Mouse (Mus musculus) kidney, embryonic 14.5 days (tissue): ENCODE measurements at regions not wholly inside any gene's neighbourhood (a gene's known extent, or its start where the extent isn't known, plus 50 kb on each side); places are given as distances from the start of the nearest gene placed in this dataset.

ENCODE experiments used
- ATAC-seq: fragments of 200-750 bp; cut with Nextera tagmentation; 2 replicates; pipeline ENCODE4 v1.8.0; 2017; ENCODE audit warnings: moderate number of reproducible peaks, mild to moderate bottlenecking, moderate TSS enrichment, moderate library complexity; ENCODE audit not compliant: low FRiP score, low TSS enrichment
- H3K27ac ChIP-seq: fragments of 300-500 bp; sonication (generic); 2 replicates; pipeline ENCODE4 v1.5.1; 2014; ENCODE audit warnings: low read depth, mild to moderate bottlenecking, low read length, moderate library complexity, mixed read lengths
- H3K27me3 ChIP-seq: fragments of 300-500 bp; sonication (generic); 2 replicates; pipeline ENCODE4 v1.6.1; 2014; ENCODE audit warnings: mild to moderate bottlenecking, low read length; ENCODE audit not compliant: control insufficient read depth, insufficient read depth
- H3K36me3 ChIP-seq: fragments of 300-500 bp; sonication (generic); 2 replicates; pipeline ENCODE4 v1.6.1; 2014; ENCODE audit warnings: low read length, mixed read lengths; ENCODE audit not compliant: control insufficient read depth, insufficient read depth
- H3K4me1 ChIP-seq: fragments of 300-500 bp; sonication (generic); 2 replicates; pipeline ENCODE4 v1.6.1; 2014; ENCODE audit warnings: low read length, mixed read lengths; ENCODE audit not compliant: control insufficient read depth, insufficient read depth
- H3K4me2 ChIP-seq: fragments of 300-500 bp; sonication (generic); replicated peaks from 2 replicates; pipeline ENCODE4 v1.6.1; 2014; ENCODE audit warnings: low read depth, mild to moderate bottlenecking, low read length
- H3K4me3 ChIP-seq: fragments of 300-500 bp; sonication (generic); 2 replicates; pipeline ENCODE4 v1.5.1; 2014; ENCODE audit warnings: mild to moderate bottlenecking, low read length
- H3K9ac ChIP-seq: fragments of 300-500 bp; sonication (generic); 2 replicates; pipeline ENCODE4 v1.6.1; 2014; ENCODE audit warnings: low read depth, mild to moderate bottlenecking, low read length, moderate library complexity
- H3K9me3 ChIP-seq: fragments of 300-500 bp; sonication (generic); 2 replicates; pipeline ENCODE4 v1.6.1; 2016; ENCODE audit warnings: low read length; ENCODE audit not compliant: control insufficient read depth
- WGBS: fragments of 180-500 bp; shearing (Covaris S2); extraction: QIAGEN DNeasy Blood & Tissue Kit; methylation state at CpG from one replicate; pipeline ENCODE4 v1.1.7; 2014; 5-methylcytosine and 5-hydroxymethylcytosine counted together

- H3K9ac ChIP-seq: no peak overlapping the region
- WGBS: 20% methylated on average over 13 of the region's 13 CpGs
- no peaks in the 10 kb centered on the region for H3K36me3 ChIP-seq
- H3K4me1 ChIP-seq: no peaks in the 10 kb centered on the region
- H3K9me3 ChIP-seq: no peaks in the 10 kb centered on the region
- ATAC-seq: peak; percentile 81
- H3K27me3 ChIP-seq: no peaks in the 10 kb centered on the region
- H3K27ac ChIP-seq: no peak overlapping the region
- H3K4me3 ChIP-seq: no peak overlapping the region
- H3K4me2 ChIP-seq: no peak overlapping the region
These were observed 793.5 kb downstream of the Rps29 start for GRCm38 (mm10) chr12:68365404-68366059.

GRCm38 (mm10) chr12:68363196-68363595, 795.8 kb downstream of the Rps29 start:
- WGBS: 84% methylated on average over 2 of the region's 2 CpGs
- H3K4me3 ChIP-seq: no peak overlapping the region
- H3K9ac ChIP-seq: no peak overlapping the region
- H3K36me3 ChIP-seq: no peaks in the 10 kb centered on the region
- no peak for ATAC-seq
- H3K27ac ChIP-seq: no peak overlapping the region
- no peaks in the 10 kb centered on the region for H3K27me3 ChIP-seq
- H3K4me1 ChIP-seq: no peaks in the 10 kb centered on the region
- H3K9me3 ChIP-seq: no peaks in the 10 kb centered on the region
- H3K4me2 ChIP-seq: no peak overlapping the region

GRCm38 (mm10) chr12:68346517-68347099, 812.4 kb downstream of the Rps29 start:
- H3K4me2 ChIP-seq: no peak overlapping the region
- ATAC-seq: no peak
- H3K9ac ChIP-seq: no peak overlapping the region
- 53% methylated on average over 2 of the region's 2 CpGs for WGBS
- no peak overlapping the region for H3K27ac ChIP-seq
- no peak overlapping the region for H3K4me3 ChIP-seq
- no peaks in the 10 kb centered on the region for H3K36me3 ChIP-seq
- H3K9me3 ChIP-seq: no peaks in the 10 kb centered on the region
- H3K27me3 ChIP-seq: no peaks in the 10 kb centered on the region
- no peaks in the 10 kb centered on the region for H3K4me1 ChIP-seq

GRCm38 (mm10) chr12:68333796-68334195, 825.2 kb downstream of the Rps29 start:
- H3K4me1 ChIP-seq: no peaks in the 10 kb centered on the region
- ATAC-seq: no peak
- WGBS: 84% methylated on average over 3 of the region's 3 CpGs

GRCm38 (mm10) chr12:68333366-68333765, 825.6 kb downstream of the Rps29 start:
- 91% methylated on average over 4 of the region's 4 CpGs for WGBS
- no peaks in the 10 kb centered on the region for H3K36me3 ChIP-seq
- no peak overlapping the region for H3K9ac ChIP-seq
- H3K4me2 ChIP-seq: no peak overlapping the region
- no peaks in the 10 kb centered on the region for H3K4me1 ChIP-seq
- H3K27me3 ChIP-seq: no peaks in the 10 kb centered on the region
- no peaks in the 10 kb centered on the region for H3K9me3 ChIP-seq
- no peak overlapping the region for H3K4me3 ChIP-seq
- no peak overlapping the region for H3K27ac ChIP-seq
- ATAC-seq: no peak

More at GRCm38 (mm10) chr12:68333796-68334195, 825.2 kb downstream of the Rps29 start:
- Histone ChIP-seq H3K4me2 (no peak overlapping the region), H3K9ac (no peak overlapping the region), H3K27ac (no peak overlapping the region), H3K4me3 (no peak overlapping the region), H3K36me3 (no peaks in the 10 kb centered on the region), H3K27me3 (no peaks in the 10 kb centered on the region), H3K9me3 (no peaks in the 10 kb centered on the region)

GRCm38 (mm10) chr12:68332480-68332879, 826.5 kb downstream of the Rps29 start:
- no peak overlapping the region for H3K4me3 ChIP-seq
- no peaks in the 10 kb centered on the region for H3K9me3 ChIP-seq
- no peak overlapping the region for H3K27ac ChIP-seq
- no peaks in the 10 kb centered on the region for H3K36me3 ChIP-seq
- no peaks in the 10 kb centered on the region for H3K4me1 ChIP-seq
- H3K9ac ChIP-seq: no peak overlapping the region
- no peak for ATAC-seq
- H3K4me2 ChIP-seq: no peak overlapping the region
- no peaks in the 10 kb centered on the region for H3K27me3 ChIP-seq
- WGBS: 92% methylated on average over 1 of the region's 1 CpGs
